Mouse (Mus musculus) heart, postnatal 14 days (tissue): ENCODE measurements around the gene Spint5. TPM values are rescaled to one million over a fixed set of nuclear protein-coding genes. Genes with fewer than 3 reads are reported as not detected.
"Not testable (repeated sequence)": the region's sequence is repeated elsewhere in the genome, so short reads cannot be mapped to it uniquely, and the experiment has no call there.

Source experiments
- DNase-seq, 2 experiments: peaks; one replicate each; pipeline ENCODE4 v3.0.0; 2021 to 2022
- intact Hi-C: fragments of 180-260 bp; cut with DNase I; formaldehyde crosslinking; loops from one replicate; pipeline ENCODE4 v1.15.1; 2025
- long read RNA-seq, 2 experiments: library from polyadenylated mRNA; stranded (forward); transcript quantifications; one replicate each; pipeline ENCODE4 v2.0.0; 2021
- total RNA-seq, 2 experiments: library from RNA; stranded (reverse); gene quantifications; 2 replicates each; pipeline ENCODE4 v1.2.3; 2021

The Spint5 gene
- not detected for total RNA-seq
- long read RNA-seq, experiment 1 = 0 reads
- long read RNA-seq, experiment 2 = 0 reads

DNA sequence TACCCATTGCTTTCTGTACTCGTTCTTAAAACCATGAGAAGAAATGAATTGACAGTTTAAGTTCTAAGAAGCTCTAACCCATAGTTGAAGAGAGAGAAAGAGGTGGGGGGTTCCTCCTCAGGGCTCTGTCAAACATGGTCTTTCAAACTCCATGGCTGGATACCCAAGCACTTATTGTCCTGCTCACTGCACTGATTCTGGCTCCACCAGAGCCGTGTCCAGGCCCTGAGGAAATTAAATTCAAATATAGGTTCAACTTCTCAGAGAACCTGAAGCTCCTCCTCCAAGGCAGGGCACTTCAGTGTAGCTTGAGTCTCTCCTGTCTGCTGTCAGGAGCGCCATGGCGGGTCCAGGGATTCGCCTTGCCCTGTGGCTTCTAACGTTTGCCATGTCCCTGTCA is at the start of gene Spint5:
Gene Spint5, plus strand, starts transcription at position 301 of the 400 bp plus-strand sequence.
- intact Hi-C loops = no loop called here

DNA sequence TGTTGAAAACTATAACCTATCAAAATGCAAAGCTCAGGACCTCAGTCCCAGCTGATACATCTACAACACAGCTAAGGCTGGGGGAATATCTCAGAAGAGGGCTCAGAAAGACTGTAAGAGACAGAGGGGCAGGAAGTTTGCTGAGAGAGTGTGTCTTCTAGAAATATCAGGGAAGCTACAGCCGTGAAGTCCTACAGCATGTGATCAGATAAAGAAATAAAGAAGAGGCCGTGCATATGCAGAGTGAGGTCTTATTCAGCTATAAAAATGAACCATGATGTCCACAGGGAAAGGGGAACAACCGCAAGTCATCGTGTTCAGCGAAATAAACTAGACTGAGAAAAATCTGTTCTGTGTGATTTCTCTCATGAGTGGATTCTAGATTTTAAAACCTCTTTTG is 44.8 kb upstream of the Spint5 start:
- intact Hi-C loops = no loop called here
- DNase-seq = no peak

More for the DNA sequence above, at the start of gene Spint5:
- DNase-seq = no peak

- intact Hi-C loops = no loop called here
- no peak for DNase-seq
Observed at GRCm38 (mm10) chr2:164670938-164671337, 44.2 kb upstream of the Spint5 start.

DNA sequence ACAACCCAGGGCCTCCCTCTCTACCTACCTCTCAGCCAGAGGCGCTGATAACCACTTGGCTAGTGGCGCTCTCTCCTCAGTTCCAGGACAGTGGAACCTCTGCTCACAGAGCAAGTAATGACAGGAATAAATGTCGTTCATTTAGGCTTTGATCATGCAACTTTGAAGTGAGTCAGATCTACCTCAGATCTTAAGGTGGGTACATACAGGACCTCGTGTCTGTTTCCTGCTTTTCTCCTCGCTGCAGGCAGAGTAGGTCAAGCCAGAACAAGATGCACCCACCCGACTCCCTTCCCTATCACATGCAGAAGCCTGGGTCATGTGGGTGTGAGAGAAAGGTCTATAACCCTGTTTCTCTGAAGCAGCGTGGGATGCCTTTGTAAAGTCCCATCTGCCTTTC is 41.1 kb upstream of the Spint5 start, which contains the start of gene Wfdc11:
Gene Wfdc11, minus strand, starts transcription at position 101 of the 400 bp plus-strand sequence.
- no peak for DNase-seq
- intact Hi-C loops = no loop called here

DNA sequence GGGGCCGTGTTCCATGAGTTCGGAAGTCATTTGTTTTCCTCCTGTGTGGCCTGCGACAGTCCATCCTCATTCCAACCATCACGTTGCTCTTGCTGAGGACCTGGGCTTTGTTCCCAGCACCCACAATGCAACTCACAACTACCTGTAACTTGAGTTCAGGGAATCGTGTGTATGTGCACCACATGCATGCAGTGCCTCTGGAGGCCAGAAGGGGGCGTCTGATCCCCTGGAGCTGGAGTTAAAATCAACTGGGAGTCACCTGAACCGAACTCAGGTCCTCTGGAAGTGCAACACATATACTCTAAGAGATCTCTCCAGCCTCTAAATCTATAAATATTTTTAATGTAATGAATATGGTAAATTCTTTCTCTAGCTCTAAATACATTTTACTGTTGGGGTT is 39.0 kb upstream of the Spint5 start:
- DNase-seq = no peak
- intact Hi-C loops = loop anchor here (5.0 kb wide), 1 partner anchor 116 kb away; no protein-coding TSS in a partner anchor

DNA sequence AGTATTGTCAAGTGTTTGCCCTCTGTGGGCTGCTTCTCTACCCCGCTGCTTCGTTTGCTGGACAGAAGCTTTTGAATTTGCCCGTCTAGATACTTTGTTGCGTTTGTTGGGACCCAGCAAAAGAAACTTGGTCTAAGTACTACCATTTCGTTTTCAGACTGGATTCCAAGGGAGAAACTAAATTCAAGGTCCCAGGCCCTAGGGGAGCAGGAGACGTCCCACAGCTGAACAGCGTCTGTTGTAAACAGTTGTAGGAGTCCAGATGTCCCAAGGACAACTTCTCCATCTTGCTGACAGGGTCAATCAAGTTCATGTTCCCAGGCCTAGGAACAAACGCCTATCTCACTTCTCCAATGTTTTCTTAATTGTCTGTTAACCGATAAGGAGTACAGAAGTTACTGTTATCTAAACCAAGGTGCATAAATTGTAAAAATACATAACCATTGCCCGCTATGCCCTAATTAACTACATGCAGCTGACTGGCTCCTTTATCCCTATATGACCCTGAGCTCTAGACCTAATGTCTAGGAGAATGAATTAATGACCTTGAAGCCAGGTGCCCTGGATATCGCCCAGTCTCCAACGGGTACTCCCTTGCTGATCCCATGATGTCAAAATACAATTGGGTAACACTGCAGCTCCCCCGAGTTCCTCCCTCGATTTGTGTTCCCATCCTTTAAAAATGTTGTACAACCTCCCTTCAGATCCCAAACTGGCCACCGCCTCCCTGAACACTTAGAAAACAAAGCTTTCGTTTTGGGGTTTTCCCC is 38.0 kb upstream of the Spint5 start:
- intact Hi-C loops = loop anchor here (5.0 kb wide), 1 partner anchor 115 kb away; no protein-coding TSS in a partner anchor
- no peak for DNase-seq

- peak; percentile 62 to 82 for DNase-seq
- intact Hi-C loops = loop anchor here (1.0 to 5.0 kb wide), 2 partner anchors 46 to 113 kb away; no protein-coding TSS in a partner anchor
Observed at GRCm38 (mm10) chr2:164678848-164679625, 36.1 kb upstream of the Spint5 start.

DNA sequence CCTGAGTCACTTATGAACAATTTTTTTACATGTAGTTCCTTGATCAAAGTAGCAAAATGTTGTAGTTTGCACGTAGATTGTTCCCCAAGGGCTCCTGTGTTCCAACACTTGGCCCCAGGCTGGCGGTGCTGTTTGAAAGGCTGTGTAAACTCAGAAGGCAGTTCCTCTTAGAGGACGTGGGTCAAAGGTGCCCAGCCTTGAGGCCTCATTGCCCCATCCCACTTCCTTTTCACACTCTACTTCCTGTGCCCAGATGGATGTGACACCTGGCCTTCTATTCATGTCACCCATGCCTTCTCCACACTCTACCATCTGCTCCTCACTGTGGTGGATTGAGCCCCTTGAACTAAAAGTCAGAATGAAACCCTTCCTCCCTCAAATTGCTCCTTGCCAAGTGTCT is 35.2 kb upstream of the Spint5 start:
- intact Hi-C loops = loop anchor here (1.0 to 5.0 kb wide), 2 partner anchors 45 to 112 kb away; no protein-coding TSS in a partner anchor
- no peak for DNase-seq

DNA sequence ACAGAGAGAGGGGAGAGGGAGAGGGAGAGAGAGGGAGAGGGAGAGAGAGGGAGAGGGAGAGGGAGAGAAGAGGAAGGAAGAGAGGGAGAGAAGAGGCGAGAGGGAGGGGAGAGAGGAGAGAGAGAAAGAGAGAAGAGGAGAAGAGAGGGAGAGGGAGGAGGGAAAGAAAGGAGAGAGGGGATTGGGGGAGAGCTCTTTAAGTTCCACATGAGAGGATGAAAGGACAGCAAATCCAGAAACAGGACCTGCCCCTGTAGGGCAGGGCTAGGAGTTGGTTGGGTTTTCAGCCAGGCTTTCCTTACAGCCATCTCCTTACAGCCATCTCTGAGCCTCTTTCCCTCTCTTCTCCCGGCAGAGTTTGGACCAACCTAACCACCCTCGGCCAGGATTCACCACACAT is 30.3 kb upstream of the Spint5 start, which contains the start of gene Wfdc13:
Gene Wfdc13, plus strand, starts transcription at position 301 of the 400 bp plus-strand sequence.
- intact Hi-C loops = no loop called here
- DNase-seq = no peak

- no peak for DNase-seq
- intact Hi-C loops = no loop called here
Observed at GRCm38 (mm10) chr2:164698201-164698600, 16.9 kb upstream of the Spint5 start, which contains the start of gene Spint4. Spint4 (plus strand) TSS chr2:164698501.

- DNase-seq = no peak
- intact Hi-C loops = no loop called here
Observed at GRCm38 (mm10) chr2:164700959-164701358, 14.1 kb upstream of the Spint5 start.

GRCm38 (mm10) chr2:164701761-164702160 is 13.3 kb upstream of the Spint5 start:
- intact Hi-C loops = no loop called here
- DNase-seq = no peak

DNA sequence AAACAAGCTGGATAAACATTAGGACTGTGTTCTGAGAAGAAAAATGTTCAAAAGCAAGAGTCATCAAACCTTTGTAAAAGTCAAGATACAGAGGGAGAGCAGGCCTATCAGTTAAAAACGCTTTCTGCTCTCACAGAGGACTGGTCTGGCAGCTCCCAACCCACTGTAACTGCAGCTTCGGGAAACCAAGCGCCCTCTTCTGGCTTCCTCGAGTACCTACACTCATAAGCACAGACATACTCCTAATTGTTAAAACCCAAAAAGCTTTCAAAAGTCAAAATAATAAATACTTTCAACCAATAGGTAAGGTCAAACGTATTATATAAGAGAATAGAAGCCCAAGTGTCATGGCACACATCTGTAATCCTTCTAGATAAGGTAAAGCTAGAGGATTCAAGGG is 10.9 kb upstream of the Spint5 start:
- DNase-seq = no peak
- intact Hi-C loops = no loop called here

- no peak for DNase-seq
- intact Hi-C loops = no loop called here
Observed at GRCm38 (mm10) chr2:164705328-164705727, 9.8 kb upstream of the Spint5 start.

- intact Hi-C loops = no loop called here
- DNase-seq = no peak
Observed at GRCm38 (mm10) chr2:164705991-164706390, 9.1 kb upstream of the Spint5 start.

- intact Hi-C loops, DNase-seq: not testable (repeated sequence)
Observed at GRCm38 (mm10) chr2:164716194-164716786, 1.2 kb downstream of the Spint5 start.

DNA sequence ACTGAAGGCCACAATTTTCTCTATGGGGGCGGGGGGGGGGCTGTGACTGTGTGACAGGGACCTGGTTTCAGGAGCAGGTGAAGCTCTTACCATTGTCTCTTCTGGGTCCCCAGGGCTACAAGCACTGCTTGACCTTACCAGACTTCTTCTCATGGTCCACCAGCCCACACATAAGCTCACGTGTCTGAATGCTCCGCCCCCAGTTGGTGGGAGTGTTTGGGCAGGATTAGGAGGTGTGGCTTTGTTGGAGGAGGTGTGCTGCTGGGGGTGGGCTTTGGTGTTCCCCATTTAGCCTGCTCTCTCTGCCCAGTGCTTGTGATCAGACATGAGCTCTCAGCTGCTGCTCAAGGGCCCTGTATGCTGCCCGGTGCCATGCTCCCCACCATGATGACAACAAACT is 8.2 kb downstream of the Spint5 start:
- intact Hi-C loops = no loop called here
- DNase-seq = no peak

DNA sequence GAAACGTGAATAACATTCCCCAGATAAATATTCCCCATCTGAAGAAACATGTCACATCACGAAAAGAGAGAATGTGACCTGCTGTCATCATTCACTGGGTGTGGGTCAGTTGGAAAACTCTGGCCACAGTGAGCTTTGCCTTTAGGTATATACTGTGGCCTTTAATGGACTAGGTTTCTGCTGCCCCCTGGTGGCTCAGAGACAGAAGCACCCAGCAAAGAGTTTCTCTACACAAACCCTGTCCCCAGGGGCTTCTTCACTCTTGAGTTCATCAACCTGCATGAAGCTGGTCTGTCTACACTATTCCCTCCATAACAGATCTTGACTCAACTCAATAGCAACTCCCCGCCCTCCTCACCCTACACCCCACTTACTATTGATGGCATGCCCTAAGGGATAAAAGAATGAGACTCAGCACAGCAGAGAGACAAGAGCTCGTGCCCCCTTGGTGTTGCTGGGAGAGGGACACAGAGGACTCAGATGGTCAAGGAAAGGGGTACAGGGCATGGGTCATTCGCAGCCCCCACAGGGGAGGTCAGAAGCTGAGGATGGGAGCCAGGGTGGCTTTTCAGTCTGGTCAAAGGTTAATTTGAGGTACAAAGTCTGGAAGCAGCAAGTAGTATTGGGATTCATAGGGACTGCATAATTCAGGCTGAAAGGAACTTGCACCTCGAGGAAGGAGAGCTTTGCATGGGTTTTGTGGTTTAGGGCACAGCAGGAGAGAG is 11.0 kb downstream of the Spint5 start:
- intact Hi-C loops = loop anchor here (1.0 kb wide), 2 partner anchors 47 to 134 kb away; no protein-coding TSS in a partner anchor
- peak; percentile 67 to 79 for DNase-seq

DNA sequence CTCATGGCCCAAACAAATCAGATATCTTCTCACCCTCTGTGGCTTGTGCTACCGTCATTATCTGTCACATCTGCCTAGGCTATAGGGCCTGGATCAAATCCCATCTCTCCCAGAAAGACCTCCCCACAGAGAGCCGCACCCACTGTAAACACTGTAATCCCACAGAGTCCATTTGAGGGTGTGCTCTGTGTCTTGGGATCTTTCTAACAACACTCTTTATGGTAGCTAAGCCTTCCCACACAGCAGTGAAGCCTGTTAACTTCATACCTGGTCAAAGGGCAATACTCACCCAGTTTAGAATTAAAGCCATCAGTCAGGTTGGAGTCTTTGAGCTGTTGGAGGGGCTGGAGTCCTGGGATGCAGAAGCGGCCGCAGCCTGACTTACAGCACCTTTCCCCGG is 16.6 kb downstream of the Spint5 start:
- intact Hi-C loops = no loop called here

DNA sequence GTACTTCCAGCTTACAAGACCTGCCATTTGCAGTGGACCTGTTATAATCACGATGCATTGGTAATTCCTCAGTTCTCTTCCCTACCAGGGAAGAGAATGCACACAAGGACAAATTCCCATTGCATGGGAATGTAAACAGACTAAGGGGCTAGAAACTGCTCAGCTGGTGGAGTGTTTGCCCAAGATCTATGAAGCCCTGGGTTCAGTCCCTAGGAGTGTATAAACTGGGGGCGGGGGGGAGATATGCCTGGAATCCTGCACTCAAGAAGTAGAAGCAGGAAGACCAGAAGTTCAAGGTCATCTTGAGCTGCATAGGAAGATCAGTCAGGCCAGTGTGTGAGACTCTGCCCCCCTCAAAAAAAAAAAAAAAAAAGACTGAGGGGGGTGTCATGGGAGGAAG is 18.2 kb downstream of the Spint5 start:
- no peak for DNase-seq
- intact Hi-C loops = no loop called here

More for the DNA sequence above, 16.6 kb downstream of the Spint5 start:
- no peak for DNase-seq
